Mouse (Mus musculus) midbrain, embryonic 11.5 days (tissue): ENCODE results near the gene Sytl3. TPM values are rescaled to one million over a fixed set of nuclear protein-coding genes. Genes with fewer than 3 reads are reported as not detected.
"Not testable (repeated sequence)": the region's sequence is repeated elsewhere in the genome, so short reads cannot be mapped to it uniquely, and the experiment has no call there.

Experiments
- ATAC-seq: fragments of 200-750 bp; cut with Nextera tagmentation; 2 replicates; pipeline ENCODE4 v1.8.0; 2017; ENCODE audit warnings: moderate TSS enrichment, moderate library complexity; ENCODE audit not compliant: low FRiP score
- DNase-seq: peaks from one replicate; pipeline ENCODE4 v3.0.0; 2015; ENCODE audit warnings: low spot score; ENCODE audit errors: missing footprints
- H3K27ac ChIP-seq: fragments of 300-500 bp; sonication (generic); 2 replicates; pipeline ENCODE4 v1.5.1; 2014; ENCODE audit warnings: low read depth, low read length
- H3K27me3 ChIP-seq: fragments of 300-500 bp; sonication (generic); 2 replicates; pipeline ENCODE4 v1.6.1; 2014; ENCODE audit warnings: mild to moderate bottlenecking, low read length, moderate library complexity, mixed read lengths; ENCODE audit not compliant: control insufficient read depth, insufficient read depth
- H3K36me3 ChIP-seq: fragments of 300-500 bp; sonication (generic); 2 replicates; pipeline ENCODE4 v1.6.1; 2014; ENCODE audit warnings: mild to moderate bottlenecking, low read length, moderate library complexity, mixed read lengths; ENCODE audit not compliant: control insufficient read depth, insufficient read depth
- H3K4me1 ChIP-seq: fragments of 300-500 bp; sonication (generic); 2 replicates; pipeline ENCODE4 v1.6.1; 2014; ENCODE audit warnings: low read length; ENCODE audit not compliant: control insufficient read depth, insufficient read depth
- H3K4me2 ChIP-seq: fragments of 300-500 bp; sonication (generic); 2 replicates; pipeline ENCODE4 v1.6.1; 2014; ENCODE audit warnings: mild to moderate bottlenecking, moderate library complexity
- H3K4me3 ChIP-seq: fragments of 300-500 bp; sonication (generic); 2 replicates; pipeline ENCODE4 v1.5.1; 2014; ENCODE audit warnings: low read depth, low read length
- H3K9ac ChIP-seq: fragments of 300-500 bp; sonication (generic); 2 replicates; pipeline ENCODE4 v1.6.1; 2014; ENCODE audit warnings: low read length
- H3K9me3 ChIP-seq: fragments of 300-500 bp; sonication (generic); 2 replicates; pipeline ENCODE4 v1.6.1; 2016; ENCODE audit warnings: low read length; ENCODE audit not compliant: control insufficient read depth
- WGBS: fragments of 180-500 bp; shearing (Covaris S2); extraction: QIAGEN DNeasy Blood & Tissue Kit; methylation state at CpG from one replicate; pipeline ENCODE4 v1.1.7; 2014; 5-methylcytosine and 5-hydroxymethylcytosine counted together
- polyA plus RNA-seq: library from polyadenylated mRNA; unstranded; fragments of >200 nt; fragmentation: Nextera tagmentation; extraction: Ambion mirVana; gene quantifications from 2 replicates; pipeline ENCODE4 v1.2.1, GENCODE M21; 2014

The Sytl3 gene
- polyA plus RNA-seq: not detected in 2 replicates

DNA sequence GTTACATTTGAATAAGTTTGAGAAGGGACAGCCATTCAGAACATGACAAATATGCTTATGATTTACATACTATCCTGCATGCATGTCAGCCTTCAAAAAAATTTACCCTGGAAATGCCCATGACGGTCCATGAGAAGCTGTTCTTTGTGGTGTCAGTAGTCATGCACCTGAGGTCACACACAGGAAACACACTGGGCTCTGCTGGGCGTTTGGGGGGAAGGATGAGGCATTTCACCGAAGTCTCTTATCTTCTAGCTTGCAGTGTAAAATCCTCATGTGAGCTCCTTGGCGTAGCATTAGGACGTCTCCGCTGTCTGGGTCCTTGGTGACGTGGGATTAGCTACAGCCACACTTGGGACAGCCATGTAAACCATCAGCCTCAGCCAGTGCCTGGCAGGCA, at the start of gene Sytl3:
Gene Sytl3, plus strand, starts transcription at position 293 of the 400 bp plus-strand sequence.
- H3K4me3 ChIP-seq, DNase-seq, H3K4me2 ChIP-seq, H3K27me3 ChIP-seq, H3K9ac ChIP-seq, H3K27ac ChIP-seq, H3K36me3 ChIP-seq, ATAC-seq, H3K9me3 ChIP-seq, H3K4me1 ChIP-seq: not testable (repeated sequence)
- 87% methylated on average over 4 of the region's 7 CpGs for WGBS

GRCm38 (mm10) chr17:6613524-6613923, 45.4 kb upstream of the Sytl3 start:
- not testable (repeated sequence) for ATAC-seq, H3K27me3 ChIP-seq, H3K9ac ChIP-seq, DNase-seq, H3K4me1 ChIP-seq, H3K4me3 ChIP-seq, H3K27ac ChIP-seq, H3K4me2 ChIP-seq, H3K36me3 ChIP-seq, H3K9me3 ChIP-seq
- WGBS: 95% methylated on average over 11 of the region's 14 CpGs

- H3K27me3 ChIP-seq, H3K9ac ChIP-seq, DNase-seq, H3K27ac ChIP-seq, H3K4me1 ChIP-seq, H3K4me2 ChIP-seq, ATAC-seq, H3K9me3 ChIP-seq, H3K36me3 ChIP-seq, H3K4me3 ChIP-seq: not testable (repeated sequence)
- 87% methylated on average over 4 of the region's 9 CpGs for WGBS
Observed at GRCm38 (mm10) chr17:6614316-6614715, 44.6 kb upstream of the Sytl3 start.

DNA sequence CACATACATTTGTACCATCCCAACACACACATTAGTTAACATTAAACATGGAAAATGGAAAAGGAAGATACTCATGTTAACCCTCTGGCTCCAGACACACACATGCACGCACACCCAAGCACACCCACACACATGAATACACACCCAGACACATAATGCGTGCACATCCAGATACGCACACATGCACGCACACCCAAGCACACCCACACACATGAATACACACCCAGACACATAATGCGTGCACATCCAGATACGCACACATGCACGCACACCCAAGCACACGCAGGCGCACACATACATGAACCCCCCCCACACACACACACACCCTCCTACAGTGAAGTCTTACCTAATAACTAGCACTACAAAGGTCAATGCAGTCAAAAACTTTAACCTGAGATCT, 42.2 kb upstream of the Sytl3 start:
- H3K9ac ChIP-seq, H3K27ac ChIP-seq, H3K9me3 ChIP-seq, H3K4me3 ChIP-seq, H3K4me1 ChIP-seq, H3K27me3 ChIP-seq, H3K36me3 ChIP-seq, ATAC-seq, DNase-seq, H3K4me2 ChIP-seq: not testable (repeated sequence)
- WGBS: 95% methylated on average over 9 of the region's 9 CpGs

DNA sequence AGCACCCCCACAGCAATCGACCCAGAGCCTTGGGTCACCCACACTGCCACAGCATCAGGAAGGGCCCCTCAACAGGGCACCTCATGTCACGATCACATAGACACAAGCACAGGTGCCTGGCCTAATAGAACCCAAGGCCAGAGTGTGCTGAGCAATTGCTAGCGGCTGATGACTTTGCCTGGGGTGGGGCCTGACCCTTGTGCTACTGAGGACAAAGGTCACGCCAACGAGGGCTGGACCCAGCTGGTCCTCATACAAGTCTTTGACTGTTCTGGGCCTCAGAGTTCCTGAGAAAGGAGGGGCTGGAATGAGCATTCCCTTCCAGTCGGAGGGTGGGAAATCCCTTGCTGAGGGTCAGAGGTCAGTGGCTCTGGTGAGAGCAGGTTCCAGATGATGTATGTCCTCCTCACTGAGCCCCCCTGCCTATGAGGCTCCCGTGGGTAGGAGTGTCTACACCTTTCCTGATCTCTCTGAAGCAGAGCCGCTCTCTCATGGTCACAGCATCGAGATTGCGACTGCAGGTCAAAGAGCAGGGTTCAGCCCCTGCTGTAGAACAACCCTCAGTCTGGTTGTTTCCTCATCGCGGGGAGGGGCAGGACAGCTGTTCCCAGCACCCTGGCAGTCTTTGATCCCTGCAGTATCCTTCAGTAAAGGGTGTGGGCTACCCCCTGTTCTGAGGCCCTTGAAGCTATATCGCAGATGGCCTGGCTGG, 41.0 kb upstream of the Sytl3 start:
- H3K9me3 ChIP-seq, H3K4me3 ChIP-seq, ATAC-seq, H3K36me3 ChIP-seq, H3K9ac ChIP-seq, H3K27me3 ChIP-seq, H3K4me2 ChIP-seq, DNase-seq, H3K27ac ChIP-seq, H3K4me1 ChIP-seq: not testable (repeated sequence)
- WGBS: 54% methylated on average over 6 of the region's 13 CpGs

GRCm38 (mm10) chr17:6619271-6619670, 39.6 kb upstream of the Sytl3 start:
- not testable (repeated sequence) for H3K27me3 ChIP-seq, ATAC-seq, H3K9ac ChIP-seq, DNase-seq, H3K4me2 ChIP-seq, H3K27ac ChIP-seq, H3K9me3 ChIP-seq, H3K4me1 ChIP-seq, H3K4me3 ChIP-seq, H3K36me3 ChIP-seq
- WGBS: 89% methylated on average over 5 of the region's 5 CpGs

- DNase-seq, H3K4me1 ChIP-seq, H3K4me3 ChIP-seq, H3K9ac ChIP-seq, H3K36me3 ChIP-seq, ATAC-seq, H3K4me2 ChIP-seq, H3K27ac ChIP-seq, H3K27me3 ChIP-seq, H3K9me3 ChIP-seq: not testable (repeated sequence)
- 70% methylated on average over 3 of the region's 6 CpGs for WGBS
Observed at GRCm38 (mm10) chr17:6620035-6620434, 38.9 kb upstream of the Sytl3 start.

DNA sequence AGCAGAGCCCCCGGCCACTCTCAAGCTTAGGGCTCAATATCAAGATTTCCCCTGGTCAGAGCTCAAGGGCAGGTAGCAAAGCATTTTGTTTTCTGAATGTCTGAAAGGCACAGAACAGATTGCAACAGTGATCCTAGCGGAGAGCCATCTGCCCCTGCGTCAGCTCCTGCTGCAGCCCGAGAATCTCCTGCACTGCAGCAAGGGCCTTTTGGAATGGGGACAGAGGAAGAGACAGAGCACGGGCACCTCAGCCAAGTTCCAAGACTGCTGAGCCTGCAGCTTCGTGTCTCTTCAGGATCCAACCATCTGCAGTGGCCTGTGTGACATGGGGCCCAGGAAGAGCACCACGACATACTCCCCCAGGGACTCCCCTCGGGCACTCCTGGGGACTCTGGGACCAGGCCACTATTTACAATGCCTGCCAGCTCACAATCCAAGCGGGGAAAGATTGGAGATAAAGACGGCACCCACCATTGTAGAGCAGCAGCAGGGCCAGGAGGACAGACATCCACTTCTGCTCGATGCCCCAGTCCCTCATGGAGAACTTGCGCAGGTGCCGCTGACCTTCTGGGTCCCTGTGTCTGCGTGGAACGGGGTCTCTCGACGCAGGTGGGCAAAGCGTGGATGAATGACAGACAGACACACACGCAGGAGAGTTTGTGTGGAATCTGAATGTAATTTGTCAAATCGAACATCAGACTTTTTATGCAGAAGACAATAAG, 38.0 kb upstream of the Sytl3 start:
- WGBS: 89% methylated on average over 17 of the region's 20 CpGs

DNA sequence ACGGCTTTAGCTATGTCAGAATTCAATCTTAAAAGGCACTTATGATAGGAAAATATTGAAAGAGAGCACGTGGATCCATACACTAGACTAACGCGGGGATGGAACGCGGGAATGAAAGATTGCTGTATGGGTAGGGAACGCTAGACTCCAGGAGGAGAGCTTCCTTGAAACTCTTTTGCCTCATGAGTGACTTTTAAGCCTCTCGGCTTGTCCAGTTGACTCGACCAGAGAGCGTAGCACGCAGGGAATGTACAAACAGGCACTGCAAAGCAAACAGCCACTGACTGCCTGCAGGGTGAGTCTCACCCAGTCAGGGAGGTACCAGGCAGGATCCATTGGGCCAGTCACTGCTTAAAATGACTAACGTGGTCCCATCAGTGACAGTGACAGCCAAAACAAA, 36.9 kb upstream of the Sytl3 start:
- not testable (repeated sequence) for H3K27ac ChIP-seq, H3K4me3 ChIP-seq
- 92% methylated on average over 11 of the region's 12 CpGs for WGBS

More for the DNA sequence above, 38.0 kb upstream of the Sytl3 start:
- H3K4me1 ChIP-seq, DNase-seq, H3K4me3 ChIP-seq, H3K9ac ChIP-seq, ATAC-seq, H3K27ac ChIP-seq, H3K4me2 ChIP-seq, H3K9me3 ChIP-seq, H3K27me3 ChIP-seq, H3K36me3 ChIP-seq: not testable (repeated sequence)

More for the DNA sequence above, 36.9 kb upstream of the Sytl3 start:
- H3K4me1 ChIP-seq, H3K36me3 ChIP-seq, DNase-seq, ATAC-seq, H3K9me3 ChIP-seq, H3K4me2 ChIP-seq, H3K9ac ChIP-seq, H3K27me3 ChIP-seq: not testable (repeated sequence)
